Mouse (Mus musculus): ENCODE measurements around the gene Gm29110. TPM values are rescaled to one million over a fixed set of nuclear protein-coding genes. Genes with fewer than 3 reads are reported as not detected.

The Gm29110 gene
- not detected for polyA plus RNA-seq (2014; fragmentation: Illumina TruSeq; extraction: RNeasy Lipid Tissue Mini Kit (QIAGEN cat#74804); ENCODE audit: low read depth, low replicate concordance)

DNA sequence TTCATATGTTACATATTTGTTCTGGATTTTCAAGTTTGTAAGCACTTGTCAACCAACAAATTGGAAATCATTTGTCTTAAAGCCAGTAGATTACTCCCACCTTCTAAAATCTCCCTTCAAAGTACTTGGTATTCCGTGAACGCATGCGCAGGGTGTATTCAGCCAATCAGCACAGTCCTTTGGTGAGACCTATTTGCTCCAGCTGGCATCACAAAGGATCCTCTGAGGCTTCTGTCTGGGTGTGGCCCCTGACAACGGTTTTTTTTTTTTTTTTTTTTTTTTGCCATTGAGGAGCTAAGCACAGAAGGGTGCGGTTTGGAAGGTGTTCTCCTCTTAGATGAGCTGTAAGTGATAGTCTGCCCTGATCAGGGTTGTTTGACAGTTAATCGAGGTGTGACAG, at the start of gene Gm29110:
Gm29110 (plus strand) TSS at position 301 of the 400 bp plus-strand sequence.

Other genes with a start within 250 kb of the Gm29110 start
- not detected for gene Gm21913, start 153.4 kb downstream of the Gm29110 start, polyA plus RNA-seq (2014; fragmentation: Illumina TruSeq; extraction: RNeasy Lipid Tissue Mini Kit (QIAGEN cat#74804); ENCODE audit: low read depth, low replicate concordance)